Mouse (Mus musculus): Measurements from ENCODE around the gene Ube2d1.

DNA sequence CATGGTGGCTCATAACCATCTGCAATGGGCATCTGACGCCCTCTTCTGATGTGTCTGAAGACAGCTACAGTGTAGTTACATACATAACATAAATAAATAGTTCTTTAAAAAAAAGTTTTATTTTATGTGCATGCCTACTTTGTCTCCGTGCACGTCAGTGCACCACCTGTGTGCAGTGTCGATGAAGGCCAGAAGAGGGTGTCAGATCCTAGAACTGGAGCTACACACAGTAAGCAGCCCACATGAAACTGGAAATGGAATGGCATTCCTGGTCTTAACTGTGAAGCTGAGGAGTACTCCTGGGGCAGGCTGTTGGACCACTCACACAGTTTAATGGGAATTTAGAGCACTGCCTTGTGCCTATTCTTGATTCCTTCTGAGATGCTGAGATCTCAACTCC lies 47.3 kb upstream of the Ube2d1 start:
- TF ChIP-seq POLR2A (IDR thresholded peaks at IDR 0.05; ENCODE audit: insufficient read depth, low read depth, low read length) (no peak), CTCF (IDR thresholded peaks at IDR 0.05) (peak; percentile 37), EP300 (IDR thresholded peaks at IDR 0.05; ENCODE audit: insufficient read depth, low read depth, low read length) (no peak)
